Mouse (Mus musculus) gastrocnemius, postnatal 36 days (tissue): Measurements from ENCODE around the gene Mcat. TPM values are rescaled to one million over a fixed set of nuclear protein-coding genes. Genes with fewer than 3 reads are reported as not detected.

ENCODE experiments used
- DNase-seq, 2 experiments: peaks; one replicate each; pipeline ENCODE4 v3.0.0; 2022
- intact Hi-C: fragments of 180-260 bp; cut with DNase I; formaldehyde crosslinking; loops from one replicate; pipeline ENCODE4 v1.15.1; 2025
- long read RNA-seq, 2 experiments: library from polyadenylated mRNA; stranded (forward); transcript quantifications; one replicate each; pipeline ENCODE4 v2.0.0; 2021
- total RNA-seq, 2 experiments: library from RNA; stranded (reverse); gene quantifications; 2 replicates each; pipeline ENCODE4 v1.2.3; 2021

The Mcat gene
- 10 to 100 TPM; 18.2 to 20.1 TPM for total RNA-seq
- long read RNA-seq, experiment 1, transcript Mcat-201 (4 exons, 1,917 nt): major isoform, 21 of 63 reads
- long read RNA-seq, experiment 1, partial matches to known transcripts: 1 of 63 reads
- long read RNA-seq, experiment 1, other reads (novel, unspliced or antisense): 37 of 63 reads
- long read RNA-seq, experiment 2, transcript Mcat-201 (4 exons, 1,917 nt): major isoform, 25 of 98 reads
- long read RNA-seq, experiment 2, transcript Mcat-206 (3 exons, 740 nt): minor isoform, 10 of 98 reads
- long read RNA-seq, experiment 2, partial matches to known transcripts: 0 of 98 reads
- long read RNA-seq, experiment 2, other reads (novel, unspliced or antisense): 63 of 98 reads

GRCm38 (mm10) chr15:83563327-83563856 is at the start of gene Mcat, which contains the start of gene Tspo:
Gene Mcat (minus strand): TSS chr15:83563787.
Gene Tspo (plus strand): TSS chr15:83563592.
- intact Hi-C loops: no loop called here
- DNase-seq: peak; percentile 60 to 65

DNA sequence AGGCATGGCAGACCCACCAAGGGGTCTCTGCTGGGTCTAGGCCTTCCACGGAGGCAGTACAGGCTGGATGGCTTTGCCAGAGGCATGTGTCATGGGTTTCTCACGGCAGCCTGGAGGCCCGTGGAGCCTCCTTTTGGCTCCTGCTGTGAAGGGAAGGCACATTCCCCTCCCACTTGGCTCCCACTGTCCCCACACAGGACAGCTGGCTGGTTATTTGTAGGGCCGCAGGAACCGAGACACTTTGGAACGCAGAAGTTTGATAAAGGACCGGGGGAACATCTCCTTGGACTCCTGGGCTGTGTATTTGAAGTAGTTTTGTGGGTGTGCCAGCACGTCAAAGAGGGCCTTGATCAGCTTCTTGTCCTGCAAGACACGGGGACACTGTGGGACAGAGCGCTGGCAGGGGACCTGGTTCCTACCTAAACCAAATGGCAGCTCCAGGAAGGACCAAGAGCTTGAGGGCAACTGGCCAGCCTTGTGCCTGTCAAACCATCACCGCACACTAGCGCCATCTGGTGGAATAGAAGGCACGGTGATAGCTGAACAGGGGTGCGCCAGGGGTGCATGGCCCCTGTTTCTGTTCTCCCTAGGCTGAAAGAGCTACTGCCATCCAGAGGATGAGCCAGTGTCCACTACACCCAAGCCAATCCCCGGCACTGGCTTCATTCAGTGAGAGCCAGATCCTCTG is 43.7 kb upstream of the Mcat start:
- intact Hi-C loops: loop anchor here (10.0 kb wide), 1 partner anchor 222 kb away; no protein-coding TSS in a partner anchor
- DNase-seq: peak; percentile 61 to 63

- intact Hi-C loops: loop anchor here (10.0 kb wide), 1 partner anchor 222 kb away; no protein-coding TSS in a partner anchor
- no peak for DNase-seq
These were observed 43.1 kb upstream of the Mcat start for GRCm38 (mm10) chr15:83606700-83607099.

- no peak for DNase-seq
- intact Hi-C loops: loop anchor here (10.0 kb wide), 1 partner anchor 221 kb away; no protein-coding TSS in a partner anchor
These were observed 42.6 kb upstream of the Mcat start for GRCm38 (mm10) chr15:83606216-83606615.

GRCm38 (mm10) chr15:83603426-83603825 is 39.8 kb upstream of the Mcat start:
- intact Hi-C loops: loop anchor here (10.0 kb wide), 1 partner anchor 219 kb away; no protein-coding TSS in a partner anchor

DNA sequence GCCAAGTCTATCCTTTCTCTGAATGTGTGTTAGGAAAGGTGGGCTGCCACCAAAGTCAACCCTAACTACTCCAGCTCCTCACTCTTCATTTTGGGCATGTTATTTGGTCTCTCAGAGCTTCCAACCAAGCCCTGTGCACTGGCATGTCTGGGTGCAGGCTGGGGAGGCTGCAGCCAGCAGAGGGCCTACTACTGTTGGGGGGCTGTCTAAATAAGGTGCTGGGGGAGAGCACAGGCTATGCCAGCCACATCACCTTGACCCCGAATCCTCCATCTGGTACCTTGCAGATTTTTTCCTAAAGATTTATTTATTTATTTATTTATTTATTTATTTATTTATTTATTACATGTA is 39.4 kb upstream of the Mcat start:
- DNase-seq: no peak
- intact Hi-C loops: loop anchor here (10.0 kb wide), 1 partner anchor 218 kb away; no protein-coding TSS in a partner anchor

More at GRCm38 (mm10) chr15:83603426-83603825, 39.8 kb upstream of the Mcat start:
- DNase-seq: no peak

DNA sequence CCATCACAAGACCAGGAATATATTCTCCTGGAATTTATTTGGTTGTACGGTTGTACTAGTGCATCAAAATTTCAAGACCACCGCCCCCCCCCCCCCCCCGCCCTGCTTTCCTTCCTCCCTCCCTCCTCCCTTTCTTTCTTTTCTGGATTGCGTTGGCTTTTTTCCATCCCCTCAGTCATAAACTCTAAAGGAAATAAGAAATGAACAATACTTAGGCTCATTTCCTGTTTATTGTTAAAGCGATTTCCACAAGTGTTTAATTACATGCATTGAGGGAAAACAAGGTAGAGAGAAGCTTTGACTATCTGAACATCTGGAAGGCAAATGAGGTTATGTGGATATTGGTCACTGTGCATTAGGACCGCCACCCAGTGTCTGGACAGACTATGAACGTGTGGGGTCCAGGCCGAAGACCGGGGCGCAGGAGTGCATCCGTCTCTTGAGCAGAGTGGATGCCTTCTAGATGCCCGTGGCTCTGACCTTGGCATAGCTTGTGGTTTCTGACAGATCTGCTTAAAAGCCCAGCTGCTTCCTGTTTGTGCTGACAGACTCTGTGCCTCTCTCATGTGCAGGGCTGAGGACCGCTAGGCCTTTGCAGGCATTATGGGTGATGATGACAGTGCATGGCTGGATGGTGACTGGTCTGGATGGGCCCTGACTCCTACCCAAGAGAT is 38.9 kb upstream of the Mcat start:
- intact Hi-C loops: loop anchor here (10.0 kb wide), 1 partner anchor 218 kb away; no protein-coding TSS in a partner anchor
- peak in 1 of 2 experiments; percentile 34 for DNase-seq

- DNase-seq: no peak
- intact Hi-C loops: loop anchor here (10.0 kb wide), 1 partner anchor 216 kb away; no protein-coding TSS in a partner anchor
These were observed 37.6 kb upstream of the Mcat start for GRCm38 (mm10) chr15:83601185-83601584.

DNA sequence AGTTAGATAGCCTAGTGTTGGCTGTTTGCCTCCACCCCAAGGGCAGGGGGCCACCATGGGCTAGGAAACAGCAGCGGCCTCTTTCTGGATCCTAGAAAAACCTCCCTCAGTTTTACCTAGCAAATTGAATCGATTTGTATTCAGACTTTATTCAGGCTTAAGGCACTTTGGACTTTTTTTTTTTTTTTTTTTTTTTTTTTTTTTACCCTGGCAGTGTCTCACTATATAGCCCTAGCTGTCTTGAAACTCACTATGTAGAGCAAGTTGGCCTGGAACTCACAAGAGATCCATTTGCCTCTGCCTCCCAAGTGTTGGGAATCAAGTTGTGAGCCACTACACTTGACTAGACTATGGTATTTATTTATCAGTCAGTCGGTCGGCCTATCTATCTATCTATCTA is 33.2 kb upstream of the Mcat start:
- DNase-seq: no peak
- intact Hi-C loops: no loop called here

GRCm38 (mm10) chr15:83595364-83595711 is 31.8 kb upstream of the Mcat start:
- no peak for DNase-seq
- intact Hi-C loops: no loop called here

- peak; percentile 88 to 89 for DNase-seq
- intact Hi-C loops: no loop called here
These were observed 31.2 kb upstream of the Mcat start, which contains the start of gene Ttll12 for GRCm38 (mm10) chr15:83594513-83595363. Gene Ttll12 (minus strand): TSS chr15:83595157.

- intact Hi-C loops: no loop called here
These were observed 30.3 kb upstream of the Mcat start for GRCm38 (mm10) chr15:83593702-83594512.

GRCm38 (mm10) chr15:83593189-83593585 is 29.6 kb upstream of the Mcat start:
- intact Hi-C loops: no loop called here
- DNase-seq: no peak

More at GRCm38 (mm10) chr15:83593702-83594512, 30.3 kb upstream of the Mcat start:
- DNase-seq: no peak

DNA sequence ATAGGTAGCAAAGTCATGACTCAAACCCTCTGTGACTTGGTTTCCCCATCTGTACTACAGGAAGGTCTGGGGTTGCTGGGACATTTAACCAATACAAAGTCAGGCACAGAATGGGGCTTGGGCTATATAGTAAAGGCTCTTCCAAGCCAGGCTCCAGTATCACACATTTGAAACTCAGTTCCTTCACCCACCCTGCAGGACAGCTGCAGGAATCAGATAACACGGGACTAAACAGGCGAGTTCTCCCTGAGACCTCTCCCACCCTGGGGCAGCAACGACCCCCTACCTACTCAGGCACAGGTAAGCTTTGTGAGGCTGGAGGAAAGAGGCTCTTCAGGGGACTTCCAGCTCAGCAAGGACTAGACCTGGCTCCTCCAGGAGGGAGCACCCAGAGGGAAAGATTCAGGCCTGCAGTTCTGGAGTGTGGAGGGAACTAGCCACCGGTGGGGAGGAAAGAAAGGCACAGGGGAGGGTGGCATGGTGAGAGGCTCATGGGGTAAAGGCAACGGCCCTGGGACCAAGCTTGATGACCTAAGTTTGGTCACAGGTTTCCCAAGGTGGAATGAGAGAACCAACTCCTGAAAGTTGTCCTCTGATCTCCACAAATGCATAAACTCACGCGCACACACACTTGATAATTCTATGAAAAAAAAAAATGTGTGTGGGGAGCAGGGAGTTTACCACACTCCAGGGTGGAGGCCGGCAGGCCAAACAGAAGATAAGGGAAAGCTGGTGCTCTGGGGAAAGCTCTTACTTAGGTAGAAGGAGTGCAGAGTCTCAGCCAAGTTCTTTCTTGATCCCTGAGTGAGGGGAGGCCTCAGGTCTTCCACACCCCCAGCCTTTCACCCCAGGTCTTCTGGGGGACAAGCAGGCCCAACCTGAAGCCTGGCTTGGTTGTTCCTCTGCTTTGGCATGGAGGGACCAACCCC is 28.9 kb upstream of the Mcat start:
- DNase-seq: no peak
- intact Hi-C loops: no loop called here

GRCm38 (mm10) chr15:83591758-83592157 is 28.2 kb upstream of the Mcat start:
- intact Hi-C loops: no loop called here
- DNase-seq: no peak

DNA sequence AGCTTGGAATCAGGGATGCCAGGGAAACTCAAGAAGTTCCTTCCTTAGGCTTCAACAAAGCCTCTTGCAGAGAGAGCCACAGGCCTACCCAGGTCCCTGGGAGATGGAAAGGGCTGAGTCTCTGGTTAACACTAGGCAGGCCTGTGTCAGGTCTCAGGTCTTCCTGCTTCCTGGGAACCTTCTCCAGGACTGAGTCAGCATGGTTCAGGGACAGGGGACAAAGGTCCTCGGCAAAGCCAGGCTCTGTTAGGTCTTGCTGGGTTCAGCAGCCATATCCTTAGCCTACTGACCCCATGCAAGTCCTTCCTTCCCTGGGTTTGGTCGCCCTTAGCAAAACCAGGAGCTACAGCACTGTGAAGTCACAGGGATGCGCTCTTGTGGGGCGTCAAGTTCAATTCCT is 27.3 kb upstream of the Mcat start:
- intact Hi-C loops: no loop called here
- DNase-seq: no peak

GRCm38 (mm10) chr15:83584741-83585220 is 21.2 kb upstream of the Mcat start:
- DNase-seq: no peak
- intact Hi-C loops: no loop called here
